Mouse (Mus musculus): Measurements from ENCODE around the gene Bcl2l11. TPM values are rescaled to one million over a fixed set of nuclear protein-coding genes. Genes with fewer than 3 reads are reported as not detected.
A peak's percentile ranks its signal among the peaks of the same experiment; 100 is the strongest.

Gene Bcl2l11
- polyA plus RNA-seq, 1 experiment from 2014 or later, result 19.7 TPM

GRCm38 (mm10) chr2:128117605-128118004 is 8.2 kb upstream of the Bcl2l11 start:
- H3K4me1 ChIP-seq, result peaks cover 4% of the 10 kb centered on the region
- H3K27ac ChIP-seq, result no peak overlapping the region
- ATAC-seq (ENCODE audit: insufficient number of reproducible peaks, low FRiP score, low TSS enrichment, low read depth), result no peak
- H3K9ac ChIP-seq, result no peak overlapping the region
- peaks cover 12% of the 10 kb centered on the region for H3K27me3 ChIP-seq
- no peak overlapping the region for H3K4me3 ChIP-seq
- no peak overlapping the region for H3K4me2 ChIP-seq
- no peaks in the 10 kb centered on the region for H3K36me3 ChIP-seq
- 73% methylated on average over 7 of the region's 7 CpGs for WGBS
- H3K9me3 ChIP-seq, result no peaks in the 10 kb centered on the region

DNA sequence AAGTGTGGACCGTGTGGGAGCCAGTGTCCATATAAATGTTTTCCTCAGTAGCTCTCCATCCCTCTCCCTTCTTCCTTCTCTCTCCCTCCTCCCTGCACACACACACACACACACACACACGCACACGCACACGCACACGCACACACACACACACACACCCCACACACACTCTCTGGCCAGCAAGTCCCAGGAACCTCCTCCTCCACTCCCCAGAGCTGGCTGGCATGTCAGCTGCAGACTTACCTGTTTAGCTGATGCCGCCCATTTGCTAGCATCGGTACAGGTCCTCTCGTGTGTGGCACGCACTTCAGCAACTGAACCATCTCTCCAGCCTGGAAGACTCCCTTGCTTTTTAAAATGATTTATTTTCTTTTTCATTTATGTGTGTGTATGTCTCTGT is 6.9 kb upstream of the Bcl2l11 start:
- Histone ChIP-seq H3K36me3 (no peaks in the 10 kb centered on the region), H3K4me1 (peaks cover 18% of the 10 kb centered on the region), H3K9me3 (no peaks in the 10 kb centered on the region), H3K27ac (no peak overlapping the region), H3K4me2 (no peak overlapping the region), H3K4me3 (no peak overlapping the region), H3K27me3 (peaks cover 25% of the 10 kb centered on the region), H3K9ac (no peak overlapping the region)
- 90% methylated on average over 9 of the region's 9 CpGs for WGBS
- ATAC-seq (ENCODE audit: insufficient number of reproducible peaks, low FRiP score, low TSS enrichment, low read depth), result no peak

DNA sequence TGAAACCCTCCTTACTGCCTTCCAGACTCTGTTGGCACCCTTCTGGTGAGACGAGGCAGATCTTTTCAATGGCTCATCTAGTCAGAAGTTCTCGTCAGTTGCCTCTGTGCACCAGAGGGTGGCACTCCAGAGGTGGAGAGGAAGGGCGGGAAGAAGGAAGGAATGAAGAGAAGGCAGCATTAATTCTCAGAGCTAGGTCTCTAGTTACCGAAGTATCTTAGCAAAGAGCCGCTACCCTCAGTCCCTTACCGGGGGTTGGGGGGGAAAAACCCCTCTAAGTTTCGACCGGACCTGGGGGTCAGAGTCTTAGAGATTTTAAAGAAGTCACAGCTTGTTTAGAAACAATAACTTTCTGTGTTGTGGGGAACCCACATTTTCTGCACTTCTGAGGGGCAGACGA is 3.3 kb upstream of the Bcl2l11 start:
- Histone ChIP-seq H3K4me3 (peak overlapping the region; percentile 75), H3K4me2 (peak overlapping the region; percentile 98), H3K4me1 (peaks cover 42% of the 10 kb centered on the region), H3K36me3 (no peaks in the 10 kb centered on the region), H3K27ac (no peak overlapping the region), H3K9ac (no peak overlapping the region), H3K27me3 (peaks cover 31% of the 10 kb centered on the region), H3K9me3 (no peaks in the 10 kb centered on the region)
- no peak for ATAC-seq (ENCODE audit: insufficient number of reproducible peaks, low FRiP score, low TSS enrichment, low read depth)
- 3% methylated on average over 9 of the region's 9 CpGs for WGBS

- H3K4me1 ChIP-seq, result peaks cover 48% of the 10 kb centered on the region
- no peaks in the 10 kb centered on the region for H3K9me3 ChIP-seq
- H3K27me3 ChIP-seq, result peaks cover 31% of the 10 kb centered on the region
- peak overlapping the region; percentile 98 for H3K4me2 ChIP-seq
- no peak for ATAC-seq (ENCODE audit: insufficient number of reproducible peaks, low FRiP score, low TSS enrichment, low read depth)
- no peak overlapping the region for H3K9ac ChIP-seq
- WGBS, result 2% methylated on average over 40 of the region's 40 CpGs
- peak overlapping the region; percentile 75 for H3K4me3 ChIP-seq
- no peak overlapping the region for H3K27ac ChIP-seq
- no peaks in the 10 kb centered on the region for H3K36me3 ChIP-seq
These were observed 2.7 kb upstream of the Bcl2l11 start for GRCm38 (mm10) chr2:128122891-128123771.

DNA sequence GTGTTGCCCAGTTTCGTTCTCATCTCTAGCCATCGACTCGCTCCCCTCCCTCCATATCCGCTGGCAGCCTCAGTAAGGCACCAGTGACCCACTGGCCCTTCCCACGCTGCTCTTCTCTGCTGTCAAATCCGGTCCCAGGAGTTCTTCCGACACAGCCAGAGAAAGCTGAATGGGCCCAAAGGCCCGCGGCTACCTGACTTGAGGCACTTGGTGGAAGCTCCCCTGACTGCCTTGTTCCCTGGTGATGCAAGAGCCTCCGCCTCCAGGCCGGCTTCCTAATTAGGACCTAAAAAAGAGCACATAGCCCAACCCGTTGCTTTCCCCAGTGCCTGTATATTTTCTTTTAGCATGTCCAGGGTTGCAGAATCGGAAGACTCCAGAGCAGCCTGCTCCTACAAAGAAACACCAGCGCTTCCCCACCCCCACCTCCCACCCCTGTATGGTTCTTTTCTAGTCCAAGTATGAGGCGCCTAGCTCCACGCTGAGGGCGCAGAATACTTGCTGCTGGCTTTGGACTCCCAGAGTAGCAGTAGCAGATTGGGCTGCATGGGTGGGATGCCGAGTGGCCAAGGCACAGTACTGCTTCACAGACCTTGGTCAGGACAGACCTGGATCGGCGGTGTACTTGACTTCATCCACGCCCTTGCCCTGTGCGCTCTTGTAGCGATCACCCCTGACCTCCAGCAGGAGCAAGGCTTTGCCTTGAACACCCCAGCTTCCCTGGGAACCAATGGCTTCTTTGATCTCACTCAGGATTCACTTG is 1.7 kb upstream of the Bcl2l11 start:
- Histone ChIP-seq H3K27ac (no peak overlapping the region), H3K4me2 (peak overlapping the region; percentile 98), H3K4me1 (peaks cover 55% of the 10 kb centered on the region), H3K4me3 (peak overlapping the region; percentile 75), H3K27me3 (peaks cover 31% of the 10 kb centered on the region), H3K9ac (no peak overlapping the region), H3K9me3 (no peaks in the 10 kb centered on the region), H3K36me3 (no peaks in the 10 kb centered on the region)
- no peak for ATAC-seq (ENCODE audit: insufficient number of reproducible peaks, low FRiP score, low TSS enrichment, low read depth)
- 9% methylated on average over 23 of the region's 23 CpGs for WGBS

GRCm38 (mm10) chr2:128124693-128125092 is 1.1 kb upstream of the Bcl2l11 start:
- peaks cover 31% of the 10 kb centered on the region for H3K27me3 ChIP-seq
- ATAC-seq (ENCODE audit: insufficient number of reproducible peaks, low FRiP score, low TSS enrichment, low read depth), result no peak
- no peak overlapping the region for H3K9ac ChIP-seq
- H3K27ac ChIP-seq, result no peak overlapping the region
- H3K4me3 ChIP-seq, result peak overlapping the region; percentile 75
- peaks cover 55% of the 10 kb centered on the region for H3K4me1 ChIP-seq
- WGBS, result 13% methylated on average over 15 of the region's 15 CpGs
- H3K9me3 ChIP-seq, result no peaks in the 10 kb centered on the region
- no peaks in the 10 kb centered on the region for H3K36me3 ChIP-seq
- peak overlapping the region; percentile 98 for H3K4me2 ChIP-seq

- H3K4me1 ChIP-seq, result peaks cover 57% of the 10 kb centered on the region
- ATAC-seq (ENCODE audit: insufficient number of reproducible peaks, low FRiP score, low TSS enrichment, low read depth), result no peak
- 0% methylated on average over 35 of the region's 35 CpGs for WGBS
- H3K4me2 ChIP-seq, result peak overlapping the region; percentile 98
- H3K27ac ChIP-seq, result peak overlapping the region; percentile 92
- peak overlapping the region; percentile 75 for H3K4me3 ChIP-seq
- no peaks in the 10 kb centered on the region for H3K9me3 ChIP-seq
- H3K27me3 ChIP-seq, result peaks cover 29% of the 10 kb centered on the region
- H3K9ac ChIP-seq, result peak overlapping the region; percentile 65
- peaks cover 8% of the 10 kb centered on the region for H3K36me3 ChIP-seq
These were observed 783 bp downstream of the Bcl2l11 start for GRCm38 (mm10) chr2:128126591-128127051.

DNA sequence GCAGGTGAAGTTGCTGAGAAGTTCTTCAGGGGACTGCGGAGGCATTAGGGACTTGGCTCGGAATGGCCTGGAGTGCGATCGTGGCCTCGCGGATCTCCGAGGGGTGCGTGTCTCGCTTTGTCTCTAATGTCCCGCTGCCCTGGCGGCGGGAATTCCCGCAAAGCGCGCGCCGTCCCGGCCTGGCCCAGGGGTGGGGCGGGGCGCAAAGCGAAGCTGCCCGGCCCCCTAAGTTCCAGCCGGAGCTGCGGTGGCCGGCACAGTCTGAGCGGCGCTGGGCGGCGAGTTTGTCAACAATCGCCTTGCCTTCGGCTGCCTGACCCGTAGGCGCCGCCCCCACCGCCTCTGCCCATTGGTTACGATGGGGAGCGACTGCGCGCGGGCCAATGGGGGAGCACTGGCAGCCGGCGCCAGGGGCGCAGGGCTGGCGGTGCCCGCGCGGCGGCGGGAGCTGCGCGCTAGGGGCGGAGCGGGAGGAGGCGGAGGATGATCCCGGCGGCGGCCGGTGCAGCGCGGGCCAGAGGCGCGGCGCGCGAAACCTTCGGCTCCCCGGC is 1.4 kb downstream of the Bcl2l11 start:
- H3K4me3 ChIP-seq, result peak overlapping the region; percentile 75
- peak overlapping the region; percentile 67 for H3K9ac ChIP-seq
- peak overlapping the region; percentile 98 for H3K4me2 ChIP-seq
- peaks cover 23% of the 10 kb centered on the region for H3K27me3 ChIP-seq
- no peaks in the 10 kb centered on the region for H3K9me3 ChIP-seq
- WGBS, result under 1% methylated on average over 57 of the region's 67 CpGs
- H3K4me1 ChIP-seq, result peaks cover 57% of the 10 kb centered on the region
- peak overlapping the region; percentile 92 for H3K27ac ChIP-seq
- peaks cover 11% of the 10 kb centered on the region for H3K36me3 ChIP-seq
- ATAC-seq (ENCODE audit: insufficient number of reproducible peaks, low FRiP score, low TSS enrichment, low read depth), result peak; percentile 86

DNA sequence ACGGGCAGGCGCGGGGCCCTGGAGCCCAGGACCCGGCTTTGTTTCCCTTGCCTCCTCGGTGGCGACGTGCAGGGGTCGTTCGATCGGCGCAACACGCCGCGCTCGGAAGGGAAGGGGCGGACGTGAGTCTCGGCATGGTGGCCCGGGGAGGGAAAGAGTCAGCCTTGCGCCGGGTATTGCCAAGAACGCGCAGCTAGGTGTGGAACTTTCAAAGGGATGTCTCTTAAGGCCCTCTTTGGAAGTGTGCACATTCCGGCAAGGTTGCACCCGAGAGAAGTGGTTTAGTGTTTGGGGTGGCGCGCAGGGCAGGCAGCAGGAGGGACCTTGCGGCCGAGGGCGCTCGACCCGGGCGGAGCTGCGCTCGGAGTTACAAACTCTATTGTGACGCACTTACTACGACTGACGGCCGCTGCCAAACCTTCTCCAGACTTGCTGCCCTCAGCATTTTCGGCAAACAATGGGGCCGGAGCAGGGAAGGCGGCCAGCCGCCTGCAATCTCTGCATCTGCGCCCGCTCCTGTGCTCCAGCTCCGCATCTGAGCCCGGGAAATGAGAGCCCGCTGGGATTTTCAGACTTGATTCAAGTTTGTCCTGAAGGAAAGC is 2.0 kb downstream of the Bcl2l11 start:
- under 1% methylated on average over 48 of the region's 48 CpGs for WGBS
- peak overlapping the region; percentile 67 for H3K9ac ChIP-seq
- peaks cover 11% of the 10 kb centered on the region for H3K36me3 ChIP-seq
- H3K4me3 ChIP-seq, result peak overlapping the region; percentile 75
- ATAC-seq (ENCODE audit: insufficient number of reproducible peaks, low FRiP score, low TSS enrichment, low read depth), result peak; percentile 7; the same call in 1 of the 2 replicates
- peaks cover 51% of the 10 kb centered on the region for H3K4me1 ChIP-seq
- peaks cover 17% of the 10 kb centered on the region for H3K27me3 ChIP-seq
- peak overlapping the region; percentile 98 for H3K4me2 ChIP-seq
- H3K9me3 ChIP-seq, result no peaks in the 10 kb centered on the region
- H3K27ac ChIP-seq, result peak overlapping the region; percentile 92

DNA sequence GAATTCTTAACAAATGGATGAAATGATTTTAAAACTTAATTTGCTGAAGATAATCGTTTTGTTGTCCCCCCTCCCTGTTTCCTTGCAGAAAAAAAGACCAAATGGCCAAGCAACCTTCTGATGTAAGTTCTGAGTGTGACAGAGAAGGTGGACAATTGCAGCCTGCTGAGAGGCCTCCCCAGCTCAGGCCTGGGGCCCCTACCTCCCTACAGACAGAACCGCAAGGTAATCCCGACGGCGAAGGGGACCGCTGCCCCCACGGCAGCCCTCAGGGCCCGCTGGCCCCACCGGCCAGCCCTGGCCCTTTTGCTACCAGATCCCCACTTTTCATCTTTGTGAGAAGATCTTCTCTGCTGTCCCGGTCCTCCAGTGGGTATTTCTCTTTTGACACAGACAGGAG is 2.7 kb downstream of the Bcl2l11 start:
- WGBS, result 29% methylated on average over 10 of the region's 10 CpGs
- peaks cover 43% of the 10 kb centered on the region for H3K4me1 ChIP-seq

GRCm38 (mm10) chr2:128131503-128131902 is 5.7 kb downstream of the Bcl2l11 start:
- peaks cover 36% of the 10 kb centered on the region for H3K4me1 ChIP-seq
- no peaks in the 10 kb centered on the region for H3K9me3 ChIP-seq
- no peak overlapping the region for H3K4me3 ChIP-seq
- H3K27me3 ChIP-seq, result no peaks in the 10 kb centered on the region
- H3K9ac ChIP-seq, result no peak overlapping the region
- no peak for ATAC-seq (ENCODE audit: insufficient number of reproducible peaks, low FRiP score, low TSS enrichment, low read depth)
- 77% methylated on average over 11 of the region's 11 CpGs for WGBS
- H3K36me3 ChIP-seq, result peaks cover 25% of the 10 kb centered on the region
- H3K4me2 ChIP-seq, result no peak overlapping the region
- no peak overlapping the region for H3K27ac ChIP-seq

More for the DNA sequence above, 2.7 kb downstream of the Bcl2l11 start:
- Histone ChIP-seq H3K9me3 (no peaks in the 10 kb centered on the region), H3K36me3 (peaks cover 14% of the 10 kb centered on the region), H3K4me2 (peak overlapping the region; percentile 98), H3K27ac (peak overlapping the region; percentile 92), H3K9ac (peak overlapping the region; percentile 67; the same call in 1 of the 2 replicates), H3K27me3 (peaks cover 11% of the 10 kb centered on the region), H3K4me3 (peak overlapping the region; percentile 75)
- no peak for ATAC-seq (ENCODE audit: insufficient number of reproducible peaks, low FRiP score, low TSS enrichment, low read depth)

Data from limb, embryonic 15.5 days (tissue).